Mouse (Mus musculus): Measurements from ENCODE around the gene Cldn6.

Gene Cldn6

GRCm38 (mm10) chr17:23719455-23719854 lies 40.4 kb downstream of the Cldn6 start:
- no peak for DNase-seq (ENCODE audit: extremely low read depth, low read depth)

GRCm38 (mm10) chr17:23721886-23722285 lies 42.8 kb downstream of the Cldn6 start:
- DNase-seq (ENCODE audit: extremely low read depth, low read depth): no peak

GRCm38 (mm10) chr17:23722376-23723125 lies 43.5 kb downstream of the Cldn6 start, which contains the start of gene 1520401A03Rik:
TSS of gene 1520401A03Rik (minus strand) at chr17:23722783.
- DNase-seq (ENCODE audit: extremely low read depth, low read depth): no peak

GRCm38 (mm10) chr17:23725477-23725876 lies 46.4 kb downstream of the Cldn6 start:
- DNase-seq (ENCODE audit: extremely low read depth, low read depth): peak; percentile 46

- DNase-seq (ENCODE audit: extremely low read depth, low read depth): peak; percentile 76
Measured at GRCm38 (mm10) chr17:23725999-23726757, 47.1 kb downstream of the Cldn6 start, which contains the start of gene Pkmyt1. TSS of gene Pkmyt1 (plus strand) at chr17:23726336.

- peak; percentile 46 for DNase-seq (ENCODE audit: extremely low read depth, low read depth)
Measured at GRCm38 (mm10) chr17:23726758-23727142, 47.7 kb downstream of the Cldn6 start.

- DNase-seq (ENCODE audit: extremely low read depth, low read depth): no peak
Measured at GRCm38 (mm10) chr17:23730441-23730840, 51.4 kb downstream of the Cldn6 start.

All from MEL-GATA-1-ER (cell line).